ENCODE assay signal across 25 mouse cellular contexts in the genomic region with DNA sequence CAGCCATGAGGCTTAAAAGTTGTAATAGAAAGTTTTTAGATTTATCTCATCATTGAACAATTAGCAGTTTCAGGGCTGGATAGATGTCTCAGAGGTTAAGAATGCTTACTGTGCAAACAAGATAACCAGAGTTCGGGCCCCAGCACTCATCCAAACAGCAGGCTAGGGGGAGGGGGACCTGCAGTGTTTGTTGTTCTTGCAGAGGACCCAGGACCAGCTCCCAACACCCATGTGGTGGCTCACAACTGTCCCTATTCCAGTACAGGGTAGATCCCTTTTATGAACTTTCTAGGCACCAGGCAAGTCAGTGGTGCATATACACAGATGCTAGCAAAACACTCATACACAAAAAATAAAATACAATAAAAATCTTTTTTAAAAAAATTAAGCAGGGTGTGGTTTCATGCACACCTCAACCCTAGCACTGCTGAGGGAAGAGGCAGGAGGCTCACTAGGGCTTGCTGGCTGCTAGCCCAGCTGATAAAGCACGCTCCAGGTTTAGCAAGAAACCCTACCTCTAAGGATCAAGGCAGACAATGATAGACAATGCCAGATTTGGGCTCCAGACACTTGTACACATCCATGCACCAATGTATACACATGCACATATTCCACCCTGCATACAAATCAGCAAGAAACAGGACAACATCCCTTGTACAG.
A peak's percentile ranks its signal among the peaks of the same experiment; 100 is the strongest.
DNase-seq lines count a peak whose midpoint lies in the region; ATAC-seq and TF ChIP-seq lines count a peak whose summit lies in the region.
"Had no signal": no experiment of that assay in that cellular context is flagged by ENCODE, and none has a peak within 500 bp of the region (broad histone marks: within the 10 kb centered on the region; RNA-seq: fewer than 3 reads in every experiment).

No protein-coding gene starts in this region.

- peaks cover 17% of the 10 kb centered on the region for H3K36me3 ChIP-seq in heart, embryonic 10.5 days
- H3K36me3 ChIP-seq in lung, postnatal 0 days (ENCODE audit: insufficient read depth, low read length): no peaks in the 10 kb centered on the region
- no peaks in the 10 kb centered on the region for H3K36me3 ChIP-seq in liver, embryonic 16.5 days (ENCODE audit: control insufficient read depth, insufficient read depth)
- H3K36me3 ChIP-seq in hindbrain, embryonic 10.5 days: peaks cover 24% of the 10 kb centered on the region

- TF ChIP-seq POLR2A in lung, adult 2 months (IDR thresholded peaks at IDR 0.05; ENCODE audit: borderline replicate concordance, extremely low read depth, low read depth, low read length): no peak

- ATAC-seq in lung, postnatal 0 days: no peak
- peak; percentile 19; the same call in 1 of the 2 replicates for ATAC-seq in liver, embryonic 16.5 days (ENCODE audit: low read depth)

- no peak overlapping the region for H3K9ac ChIP-seq in lung, postnatal 0 days (replicated peaks; ENCODE audit: low read depth)
- H3K9ac ChIP-seq in liver, embryonic 16.5 days (ENCODE audit: low read depth, low read length): no peak overlapping the region
- H3K9ac ChIP-seq: forebrain, embryonic 12.5 days; heart, embryonic 15.5 days; hindbrain, embryonic 14.5 days; limb, embryonic 13.5 days; lung, embryonic 14.5 days; midbrain, embryonic 12.5 days; neural tube, embryonic 12.5 days had no signal

- no peak overlapping the region for H3K4me2 ChIP-seq in lung, postnatal 0 days (replicated peaks; ENCODE audit: low read depth, low read length)
- H3K4me2 ChIP-seq in liver, embryonic 16.5 days (ENCODE audit: low read depth, low read length): no peak overlapping the region
- H3K4me2 ChIP-seq: forebrain, embryonic 12.5 days; heart, embryonic 15.5 days; hindbrain, embryonic 14.5 days; limb, embryonic 13.5 days; lung, embryonic 14.5 days; midbrain, embryonic 12.5 days; neural tube, embryonic 12.5 days had no signal

- no peaks in the 10 kb centered on the region for H3K9me3 ChIP-seq in heart, embryonic 10.5 days
- no peaks in the 10 kb centered on the region for H3K9me3 ChIP-seq in lung, postnatal 0 days (ENCODE audit: low read length)
- no peaks in the 10 kb centered on the region for H3K9me3 ChIP-seq in liver, embryonic 16.5 days (replicated peaks; ENCODE audit: control insufficient read depth, low read length)
- no peaks in the 10 kb centered on the region for H3K9me3 ChIP-seq in hindbrain, embryonic 10.5 days
- H3K9me3 ChIP-seq: forebrain, embryonic 12.5 days; heart, embryonic 15.5 days; limb, embryonic 13.5 days; midbrain, embryonic 12.5 days; neural tube, embryonic 12.5 days had no signal

- TF ChIP-seq EP300 in lung, postnatal 0 days (IDR thresholded peaks at IDR 0.05): no peak

- no peak overlapping the region for H3K4me3 ChIP-seq in heart, embryonic 10.5 days
- no peak overlapping the region for H3K4me3 ChIP-seq in lung, adult 2 months (replicated peaks; ENCODE audit: extremely low read depth, low read depth, low read length)
- no peak overlapping the region for H3K4me3 ChIP-seq in lung, postnatal 0 days (ENCODE audit: low read depth, low read length)
- H3K4me3 ChIP-seq in liver, embryonic 16.5 days (ENCODE audit: low read depth, low read length): no peak overlapping the region
- H3K4me3 ChIP-seq in hindbrain, embryonic 10.5 days: no peak overlapping the region
- H3K4me3 ChIP-seq: forebrain, embryonic 12.5 days; heart, embryonic 15.5 days; limb, embryonic 13.5 days; midbrain, embryonic 12.5 days; myocyte; neural tube, embryonic 12.5 days had no signal

- TF ChIP-seq CTCF in lung, adult 2 months (IDR thresholded peaks at IDR 0.05; ENCODE audit: insufficient read depth, low read length): no peak
- TF ChIP-seq CTCF in lung, postnatal 0 days (IDR thresholded peaks at IDR 0.05): no peak

- WGBS in heart, embryonic 10.5 days: 28% methylated on average over 2 of the region's 2 CpGs
- WGBS in lung, adult 2 months: 53% methylated on average over 2 of the region's 2 CpGs
- WGBS in lung, postnatal 0 days: 50% methylated on average over 2 of the region's 2 CpGs
- WGBS in liver, embryonic 16.5 days (ENCODE audit: insufficient replicate concordance): 14% methylated on average over 2 of the region's 2 CpGs
- 74% methylated on average over 2 of the region's 2 CpGs for WGBS in hindbrain, embryonic 10.5 days

- peaks cover 13% of the 10 kb centered on the region for H3K4me1 ChIP-seq in heart, embryonic 10.5 days
- no peaks in the 10 kb centered on the region for H3K4me1 ChIP-seq in lung, adult 2 months (ENCODE audit: control insufficient read depth, insufficient read depth, low read length)
- H3K4me1 ChIP-seq in lung, postnatal 0 days (ENCODE audit: insufficient read depth, low read depth, low read length): no peaks in the 10 kb centered on the region
- peaks cover 3% of the 10 kb centered on the region for H3K4me1 ChIP-seq in liver, embryonic 16.5 days (ENCODE audit: control insufficient read depth, low read depth, low read length)
- H3K4me1 ChIP-seq in hindbrain, embryonic 10.5 days (replicated peaks): no peaks in the 10 kb centered on the region
- H3K4me1 ChIP-seq: forebrain, embryonic 12.5 days; limb, embryonic 13.5 days; midbrain, embryonic 12.5 days; neural tube, embryonic 12.5 days had no signal

- H3K27me3 ChIP-seq in heart, embryonic 10.5 days (ENCODE audit: insufficient read depth, poor library complexity, severe bottlenecking): no peaks in the 10 kb centered on the region
- H3K27me3 ChIP-seq in lung, postnatal 0 days (replicated peaks; ENCODE audit: insufficient read depth, low read length): no peaks in the 10 kb centered on the region
- no peaks in the 10 kb centered on the region for H3K27me3 ChIP-seq in liver, embryonic 16.5 days (ENCODE audit: control insufficient read depth, insufficient read depth, low read depth, low read length)
- H3K27me3 ChIP-seq in hindbrain, embryonic 10.5 days (ENCODE audit: insufficient read depth, poor library complexity, severe bottlenecking): no peaks in the 10 kb centered on the region
- H3K27me3 ChIP-seq: forebrain, embryonic 12.5 days; heart, embryonic 15.5 days; limb, embryonic 13.5 days; midbrain, embryonic 12.5 days; neural tube, embryonic 12.5 days had no signal

- DNase-seq in heart, embryonic 10.5 days (ENCODE audit: low spot score): no peak
- DNase-seq in heart, adult 18-20 months: no peak
- DNase-seq in lung, adult 2 months: peak; percentile 3
- no peak for DNase-seq in lung, postnatal 0 days (ENCODE audit: low spot score)
- no peak for DNase-seq in hindbrain, embryonic 10.5 days (ENCODE audit: low spot score)
- no peak for DNase-seq in frontal cortex, postnatal 25 days (ENCODE audit: low spot score in 2 of 2)
- DNase-seq: adrenal gland, postnatal 25 days; cerebellum, adult 18-20 months; cerebellum, postnatal 10 days; gastrocnemius, postnatal 14 days; heart, postnatal 4 days; kidney, adult 18-20 months; lung, embryonic 14.5 days; right cerebral cortex, adult 18-20 months; spleen, adult 18-20 months; thymus, postnatal 25 days had no signal

- 0 out of 2 replicates have a peak overlapping the region, but pooled peaks have one; percentile 1 for H3K27ac ChIP-seq in heart, embryonic 10.5 days
- H3K27ac ChIP-seq in lung, postnatal 0 days (ENCODE audit: low read length): no peak overlapping the region
- H3K27ac ChIP-seq in liver, embryonic 16.5 days (ENCODE audit: low read length): no peak overlapping the region
- H3K27ac ChIP-seq in hindbrain, embryonic 10.5 days: no peak overlapping the region
- H3K27ac ChIP-seq: forebrain, embryonic 12.5 days; heart, embryonic 15.5 days; hindbrain, embryonic 14.5 days; kidney, postnatal 0 days; limb, embryonic 13.5 days; midbrain, embryonic 12.5 days; neural tube, embryonic 12.5 days had no signal
